Mouse (Mus musculus): Measurements from ENCODE around the gene Jun.

Jun gene

GRCm38 (mm10) chr4:95073214-95073750 is 21.3 kb upstream of the Jun start:
- DNase-seq (ENCODE audit: low spot score), result no peak

DNA sequence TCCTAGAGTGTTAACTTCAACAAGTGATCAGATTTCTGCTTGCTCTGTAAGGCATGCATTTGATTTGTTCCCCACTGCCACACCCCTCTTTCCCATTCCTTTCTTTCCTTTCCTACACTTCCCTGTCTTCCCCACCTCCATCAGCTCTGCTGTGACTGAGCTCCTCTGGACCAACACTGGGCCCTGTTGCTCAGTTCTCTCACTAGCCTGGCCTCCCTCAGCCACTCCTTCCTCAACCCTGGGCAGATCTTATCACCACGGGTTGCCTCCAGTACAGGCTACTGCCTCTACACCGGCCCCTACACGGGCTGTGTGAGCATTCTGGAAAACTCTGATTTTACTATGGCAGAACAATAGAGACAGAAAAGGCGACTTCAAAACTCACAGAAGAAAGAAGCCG is 18.4 kb upstream of the Jun start:
- DNase-seq (ENCODE audit: low spot score), result no peak

GRCm38 (mm10) chr4:95068045-95068948 is 16.3 kb upstream of the Jun start:
- no peak for DNase-seq (ENCODE audit: low spot score)

- no peak for DNase-seq (ENCODE audit: low spot score)
Observed at GRCm38 (mm10) chr4:95063609-95064210, 11.7 kb upstream of the Jun start.

- no peak for DNase-seq (ENCODE audit: low spot score)
Observed at GRCm38 (mm10) chr4:95062873-95063272, 10.9 kb upstream of the Jun start.

DNA sequence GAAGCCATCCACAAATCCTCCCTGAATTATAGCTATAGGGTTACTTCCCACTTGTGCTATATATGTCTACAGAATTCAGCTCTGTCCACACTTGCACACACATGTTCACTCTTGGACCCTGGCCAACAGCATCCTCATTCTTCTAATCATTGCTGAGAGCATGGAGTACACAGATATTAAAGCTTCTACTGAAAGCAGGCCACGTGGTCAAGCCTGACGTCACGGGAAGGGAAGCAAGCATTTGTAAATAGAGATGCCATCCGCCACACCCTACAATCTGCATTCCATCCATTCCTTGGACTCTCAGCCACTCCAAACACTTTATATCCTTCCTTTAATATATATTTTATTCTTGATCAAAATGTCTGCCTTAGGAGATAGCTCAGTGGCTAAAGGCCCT is 5.2 kb upstream of the Jun start:
- DNase-seq (ENCODE audit: low spot score), result no peak

GRCm38 (mm10) chr4:95055276-95055675 is 3.3 kb upstream of the Jun start:
- DNase-seq (ENCODE audit: low spot score), result no peak

DNA sequence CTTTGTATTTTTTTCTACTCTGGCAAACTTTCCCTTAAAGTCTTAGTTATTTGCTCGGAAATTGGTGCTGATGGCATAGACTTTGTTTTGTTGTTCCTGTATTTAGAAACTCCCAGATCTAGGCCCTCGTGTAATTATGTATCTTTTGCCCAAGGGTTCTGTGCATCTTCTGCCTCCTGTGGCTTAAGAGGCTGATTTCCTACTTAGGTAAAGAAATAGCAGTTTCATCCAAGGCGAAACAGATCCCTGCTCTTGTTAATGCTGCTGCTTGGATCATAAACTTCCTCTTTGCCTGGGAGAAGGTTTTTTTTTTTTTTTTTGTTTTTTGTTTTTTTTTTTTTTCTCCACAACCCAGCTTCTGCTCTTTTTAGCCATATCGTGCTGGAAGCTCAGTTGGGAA is 2.3 kb upstream of the Jun start:
- no peak for DNase-seq (ENCODE audit: low spot score)

DNA sequence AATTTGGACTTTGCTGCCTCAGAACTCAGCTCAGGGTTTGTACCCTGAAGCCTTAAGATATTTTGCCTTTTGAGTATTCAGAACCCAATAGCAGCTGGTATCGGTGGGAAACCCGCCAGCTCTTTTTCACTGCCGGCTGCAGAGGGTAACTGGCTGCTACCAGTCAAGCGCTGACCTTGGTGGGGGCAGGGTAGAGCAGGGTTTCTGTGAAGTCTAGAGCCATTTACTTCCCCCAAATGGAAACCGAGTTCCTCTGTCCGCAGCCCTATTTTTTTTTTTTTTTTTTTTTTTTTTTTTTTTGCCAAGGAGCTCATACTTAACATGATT is 1.7 kb upstream of the Jun start:
- peak; percentile 59 for DNase-seq (ENCODE audit: low spot score)

DNA sequence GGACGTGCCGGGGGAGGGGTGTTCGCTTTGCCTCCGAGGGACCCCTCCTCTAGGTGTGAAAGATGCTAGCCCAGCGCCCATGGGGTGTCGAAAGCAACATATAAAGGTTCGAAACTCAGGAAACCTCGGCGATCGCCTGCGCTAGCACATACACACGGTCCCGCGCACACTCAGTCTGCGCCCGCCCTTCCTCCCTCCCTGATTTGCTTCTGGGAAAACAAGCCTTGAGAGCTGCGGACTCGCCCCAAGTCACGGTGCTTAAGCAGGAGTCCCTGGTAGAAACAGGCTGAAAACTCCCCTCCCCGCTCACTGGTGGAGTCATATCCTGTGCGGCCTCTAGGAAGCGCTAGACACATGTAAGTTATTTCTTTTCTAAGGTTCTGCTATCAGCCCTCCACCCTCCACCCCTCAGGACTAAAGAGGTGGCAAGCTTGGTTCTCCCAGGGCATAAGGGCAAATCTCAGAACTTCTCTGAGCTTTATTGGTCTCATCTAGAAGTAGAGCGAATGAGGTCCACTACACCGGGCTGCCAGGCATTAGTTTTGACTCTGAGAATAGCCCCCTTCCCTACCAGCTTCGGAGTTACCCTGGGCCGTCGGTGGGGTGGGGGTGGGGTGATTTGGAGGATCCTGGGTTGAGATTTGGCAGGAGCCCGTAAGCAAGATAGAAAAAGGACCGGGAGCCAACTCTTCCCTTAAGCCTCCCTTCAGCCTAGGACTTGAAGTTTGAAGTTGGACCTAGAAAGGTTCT is 1.2 kb upstream of the Jun start:
- DNase-seq (ENCODE audit: low spot score), result peak; percentile 86

- DNase-seq (ENCODE audit: low spot score), result peak; percentile 53
Observed at GRCm38 (mm10) chr4:95051311-95051871, 631 bp downstream of the Jun start.

DNA sequence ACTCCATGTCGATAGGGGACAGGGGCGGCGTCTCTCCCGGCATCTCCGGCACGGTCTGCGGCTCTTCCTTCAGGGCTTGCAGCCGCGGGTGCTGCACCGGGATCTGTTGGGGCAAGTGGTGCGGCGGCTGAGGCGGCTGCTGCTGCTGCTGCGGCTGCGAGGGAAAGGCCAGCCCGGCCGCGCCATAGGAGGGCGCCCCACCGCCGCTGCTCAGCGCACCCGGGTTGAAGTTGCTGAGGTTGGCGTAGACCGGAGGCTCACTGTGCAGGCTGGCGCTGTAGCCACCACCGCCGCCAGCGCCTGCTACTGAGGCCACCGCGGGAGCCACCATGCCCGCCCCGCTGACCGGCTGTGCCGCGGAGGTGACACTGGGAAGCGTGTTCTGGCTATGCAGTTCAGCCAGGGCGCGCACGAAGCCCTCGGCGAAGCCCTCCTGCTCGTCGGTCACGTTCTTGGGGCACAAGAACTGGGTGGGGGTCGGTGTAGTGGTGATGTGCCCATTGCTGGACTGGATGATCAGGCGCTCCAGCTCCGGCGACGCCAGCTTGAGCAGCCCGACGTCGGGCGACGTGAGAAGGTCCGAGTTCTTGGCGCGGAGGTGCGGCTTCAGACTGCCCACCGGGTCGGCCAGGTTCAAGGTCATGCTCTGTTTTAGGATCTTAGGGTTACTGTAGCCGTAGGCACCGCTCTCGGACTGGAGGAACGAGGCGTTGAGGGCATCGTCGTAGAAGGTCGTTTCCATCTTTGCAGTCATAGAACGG is 1.3 kb downstream of the Jun start:
- peak; percentile 60 for DNase-seq (ENCODE audit: low spot score)

DNA sequence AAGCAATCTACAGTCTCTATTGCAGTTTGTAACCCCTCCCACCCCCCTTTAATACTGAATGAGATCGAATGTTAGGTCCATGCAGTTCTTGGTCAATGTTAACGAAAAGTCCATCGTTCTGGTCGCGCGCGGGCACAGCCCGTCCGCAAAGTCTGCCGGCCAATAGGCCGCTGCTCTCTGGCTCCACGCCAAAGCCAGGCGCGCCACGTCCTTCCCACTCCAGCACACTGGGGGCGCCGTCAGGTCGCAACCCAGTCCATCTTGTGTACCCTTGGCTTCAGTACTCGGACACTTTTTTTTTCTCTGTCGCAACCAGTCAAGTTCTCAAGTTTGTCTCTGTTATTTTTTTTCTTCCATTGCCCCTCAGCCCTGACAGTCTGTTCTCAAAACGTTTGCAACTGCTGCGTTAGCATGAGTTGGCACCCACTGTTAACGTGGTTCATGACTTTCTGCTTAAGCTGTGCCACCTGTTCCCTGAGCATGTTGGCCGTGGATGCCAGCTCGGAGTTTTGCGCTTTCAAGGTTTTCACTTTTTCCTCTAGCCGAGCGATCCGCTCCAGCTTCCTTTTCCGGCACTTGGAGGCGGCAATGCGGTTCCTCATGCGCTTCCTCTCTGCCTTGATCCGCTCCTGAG is 2.0 kb downstream of the Jun start:
- DNase-seq (ENCODE audit: low spot score), result peak; percentile 79

GRCm38 (mm10) chr4:95049153-95049552 is 2.9 kb downstream of the Jun start:
- DNase-seq (ENCODE audit: low spot score), result no peak

GRCm38 (mm10) chr4:95048731-95049100 is 3.3 kb downstream of the Jun start:
- no peak for DNase-seq (ENCODE audit: low spot score)

- DNase-seq (ENCODE audit: low spot score), result no peak
Observed at GRCm38 (mm10) chr4:95048021-95048730, 3.8 kb downstream of the Jun start.

- DNase-seq (ENCODE audit: low spot score), result no peak
Observed at GRCm38 (mm10) chr4:95045133-95045532, 6.9 kb downstream of the Jun start.

DNA sequence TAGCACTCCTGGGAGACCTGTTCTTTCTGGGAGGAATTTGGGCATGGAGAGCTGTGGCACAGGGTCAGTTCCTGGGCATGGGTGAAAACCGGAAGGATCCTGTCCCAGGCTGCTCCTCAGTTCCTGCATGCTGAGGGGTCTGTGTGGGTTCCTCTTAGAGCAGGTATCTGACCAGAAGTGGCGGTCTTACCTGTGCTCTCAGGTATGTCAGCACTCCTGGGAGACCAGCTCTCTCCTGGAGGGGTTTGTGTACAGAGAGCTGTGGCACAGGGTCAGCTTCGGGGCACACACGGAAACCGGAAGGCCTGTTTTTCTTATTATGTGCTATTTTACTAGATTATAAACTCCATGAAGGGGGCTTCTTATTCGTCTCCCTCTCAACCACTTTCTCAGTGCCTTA is 7.3 kb downstream of the Jun start:
- DNase-seq (ENCODE audit: low spot score), result no peak

GRCm38 (mm10) chr4:95038024-95038423 is 14.0 kb downstream of the Jun start:
- DNase-seq (ENCODE audit: low spot score), result no peak

DNA sequence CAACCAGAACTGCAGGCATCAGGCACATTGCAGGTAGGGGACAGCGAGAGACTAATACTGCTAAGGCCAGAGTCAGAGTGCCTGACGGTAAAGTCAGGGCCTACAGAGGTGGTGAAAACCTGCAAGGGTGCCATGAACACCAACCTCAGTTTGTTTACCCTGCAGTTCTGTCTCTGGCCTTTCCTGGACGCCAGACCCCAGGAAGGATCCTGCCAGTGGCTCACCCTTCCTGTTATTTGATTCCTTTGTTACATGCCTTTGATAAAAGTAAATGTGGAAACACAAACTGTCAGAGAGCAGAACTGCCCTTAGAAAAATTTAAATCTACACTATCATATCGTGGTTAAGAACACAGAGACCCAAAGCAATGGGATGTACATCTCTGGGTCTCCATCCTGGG is 20.9 kb downstream of the Jun start:
- no peak for DNase-seq (ENCODE audit: low spot score)
